Mouse (Mus musculus): ENCODE data around the gene Gm45062.

Gm45062 gene

GRCm38 (mm10) chr6:8619582-8620350 is 360.5 kb downstream of the Gm45062 start:
- no peak for DNase-seq (ENCODE audit: inconsistent ontology term)

DNA sequence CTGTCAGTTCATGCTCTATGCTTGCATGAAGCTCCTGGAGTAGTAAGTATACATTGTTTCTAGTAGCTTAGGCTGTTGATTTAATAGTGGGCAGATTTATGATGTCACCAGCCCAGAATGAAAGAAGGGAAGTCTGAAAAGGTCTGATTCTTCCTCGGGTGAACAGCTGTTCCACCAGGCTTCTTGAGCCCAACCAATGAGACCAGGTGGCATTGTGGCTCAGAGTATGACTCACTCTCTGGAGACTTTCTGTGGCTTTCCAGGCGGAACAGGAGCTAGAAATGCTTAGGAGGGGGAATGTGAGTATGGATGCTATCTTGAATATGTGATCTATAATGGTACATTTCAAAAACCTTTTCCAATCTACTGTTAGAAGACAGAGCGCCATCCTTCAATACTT is 363.8 kb downstream of the Gm45062 start:
- peak; percentile 17 for DNase-seq (ENCODE audit: inconsistent ontology term)

GRCm38 (mm10) chr6:8628226-8628625 is 369.0 kb downstream of the Gm45062 start:
- DNase-seq (ENCODE audit: inconsistent ontology term), result no peak

- DNase-seq (ENCODE audit: inconsistent ontology term), result no peak
These were observed 369.5 kb downstream of the Gm45062 start for GRCm38 (mm10) chr6:8628715-8629267.

- no peak for DNase-seq (ENCODE audit: inconsistent ontology term)
These were observed 371.3 kb downstream of the Gm45062 start for GRCm38 (mm10) chr6:8630531-8630930.

- no peak for DNase-seq (ENCODE audit: inconsistent ontology term)
These were observed 372.1 kb downstream of the Gm45062 start for GRCm38 (mm10) chr6:8631362-8631761.

- DNase-seq (ENCODE audit: inconsistent ontology term), result no peak
These were observed 372.9 kb downstream of the Gm45062 start for GRCm38 (mm10) chr6:8631986-8632632.

- no peak for DNase-seq (ENCODE audit: inconsistent ontology term)
These were observed 373.5 kb downstream of the Gm45062 start for GRCm38 (mm10) chr6:8632701-8633100.

DNA sequence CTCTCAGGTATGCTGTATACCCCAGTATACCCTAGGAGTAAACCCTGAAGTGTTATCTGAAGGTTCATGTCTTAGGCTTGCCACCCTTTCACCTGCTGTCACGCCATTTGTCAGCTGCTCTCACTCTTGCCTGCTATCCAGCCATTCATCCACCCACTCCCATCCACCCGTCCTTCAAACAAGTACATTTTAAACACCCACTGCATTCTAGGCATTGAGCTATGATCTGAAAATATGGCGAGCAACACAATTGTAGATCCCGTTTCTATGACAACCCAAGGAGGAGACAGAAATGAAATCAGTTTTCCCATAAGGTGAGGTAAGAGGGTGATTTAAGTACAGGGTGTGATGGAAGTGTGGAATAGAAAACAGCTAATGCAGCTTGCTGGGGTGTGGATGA is 378.9 kb downstream of the Gm45062 start:
- no peak for DNase-seq (ENCODE audit: inconsistent ontology term)

GRCm38 (mm10) chr6:8638899-8639298 is 379.6 kb downstream of the Gm45062 start:
- DNase-seq (ENCODE audit: inconsistent ontology term), result no peak

- DNase-seq (ENCODE audit: inconsistent ontology term), result no peak
These were observed 380.3 kb downstream of the Gm45062 start for GRCm38 (mm10) chr6:8639526-8639925.

GRCm38 (mm10) chr6:8640863-8641262 is 381.6 kb downstream of the Gm45062 start:
- DNase-seq (ENCODE audit: inconsistent ontology term), result no peak

GRCm38 (mm10) chr6:8644703-8645102 is 385.5 kb downstream of the Gm45062 start:
- DNase-seq (ENCODE audit: inconsistent ontology term), result no peak

GRCm38 (mm10) chr6:8645708-8646107 is 386.5 kb downstream of the Gm45062 start:
- DNase-seq (ENCODE audit: inconsistent ontology term), result no peak
